Comparison of ENCODE assay signal across 29 mouse cellular contexts in the genomic region with DNA sequence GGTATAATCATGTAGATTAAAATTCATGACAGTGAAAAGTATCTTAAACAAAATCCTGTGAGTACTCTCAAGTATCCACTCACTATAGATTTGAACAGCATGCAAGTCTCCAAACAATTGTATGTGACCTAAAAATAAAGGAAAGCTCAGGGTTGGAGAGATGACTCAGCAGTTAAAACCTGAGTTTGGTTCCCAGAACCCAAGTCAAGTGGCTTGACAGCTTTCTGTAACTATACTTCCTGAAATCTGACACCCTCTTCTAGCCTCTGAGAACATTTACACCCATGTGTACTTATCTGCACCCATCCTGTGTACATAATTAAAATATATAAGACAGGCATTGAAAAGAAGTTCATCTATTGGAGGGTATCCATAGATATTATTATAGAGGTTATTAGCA.
DNase-seq lines count a peak whose midpoint lies in the region; ATAC-seq and TF ChIP-seq lines count a peak whose summit lies in the region.
"Had no signal": no experiment of that assay in that cellular context is flagged by ENCODE, and none has a peak within 500 bp of the region (broad histone marks: within the 10 kb centered on the region; RNA-seq: fewer than 3 reads in every experiment).

No protein-coding gene starts in this region.

- no peak overlapping the region for H3K4me3 ChIP-seq in lung, postnatal 0 days (ENCODE audit: low read depth, low read length)
- H3K4me3 ChIP-seq in G1E (ENCODE audit: low read depth, low read length): no peak overlapping the region
- H3K4me3 ChIP-seq in hindbrain, embryonic 11.5 days (ENCODE audit: low read depth, low read length): no peak overlapping the region
- H3K4me3 ChIP-seq: embryonic facial prominence, embryonic 12.5 days; heart, embryonic 10.5 days; heart, embryonic 15.5 days; hindbrain, embryonic 15.5 days; layer of hippocampus, adult 2 months; liver, embryonic 12.5 days; megakaryocyte, embryonic 14.5 days had no signal

- no peak overlapping the region for H3K4me2 ChIP-seq in lung, postnatal 0 days (replicated peaks; ENCODE audit: low read depth, low read length)
- H3K4me2 ChIP-seq in hindbrain, embryonic 11.5 days (replicated peaks; ENCODE audit: low read depth, low read length): no peak overlapping the region
- H3K4me2 ChIP-seq: embryonic facial prominence, embryonic 12.5 days; heart, embryonic 15.5 days; hindbrain, embryonic 15.5 days; liver, embryonic 12.5 days had no signal

- intact Hi-C loops in heart, postnatal 36 days (cut with DNase I): no loop called here

- peak; percentile 66 for DNase-seq in lung, postnatal 0 days (ENCODE audit: low spot score)
- no peak for DNase-seq in lung, postnatal 10 days
- no peak for DNase-seq in G1E (ENCODE audit: low spot score)
- no peak for DNase-seq in hindbrain, embryonic 11.5 days (ENCODE audit: low spot score)
- DNase-seq in heart, postnatal 36 days: no peak
- no peak for DNase-seq in cerebellum, postnatal 14 days
- DNase-seq: adrenal gland, adult 2 months; B cell, adult 2 months; cerebellum, adult 8-10 months; cerebellum, postnatal 36 days; gastrocnemius, postnatal 25 days; heart, adult 11 months; heart, postnatal 4 days; kidney, adult 11 months; kidney, postnatal 25 days; left cerebral cortex, postnatal 4 days; liver, postnatal 0 days; thymus, adult 2 months; thymus, postnatal 4 days had no signal

- no peak for TF ChIP-seq CTCF in lung, postnatal 0 days (IDR thresholded peaks at IDR 0.05)
- TF ChIP-seq CTCF in G1E (IDR thresholded peaks at IDR 0.05; ENCODE audit: low read depth, low read length): no peak

- no peaks in the 10 kb centered on the region for H3K4me1 ChIP-seq in lung, postnatal 0 days (ENCODE audit: insufficient read depth, low read depth, low read length)
- no peaks in the 10 kb centered on the region for H3K4me1 ChIP-seq in G1E (ENCODE audit: insufficient read depth, low read depth, low read length)
- no peaks in the 10 kb centered on the region for H3K4me1 ChIP-seq in hindbrain, embryonic 11.5 days (replicated peaks; ENCODE audit: control insufficient read depth, insufficient read depth, low read length)
- H3K4me1 ChIP-seq: embryonic facial prominence, embryonic 12.5 days; heart, embryonic 10.5 days; heart, embryonic 15.5 days; hindbrain, embryonic 15.5 days; liver, embryonic 12.5 days had no signal

- H3K27me3 ChIP-seq in lung, postnatal 0 days (replicated peaks; ENCODE audit: insufficient read depth, low read length): no peaks in the 10 kb centered on the region
- H3K27me3 ChIP-seq in G1E (ENCODE audit: insufficient read depth, low read length): no peaks in the 10 kb centered on the region
- no peaks in the 10 kb centered on the region for H3K27me3 ChIP-seq in hindbrain, embryonic 11.5 days (ENCODE audit: control insufficient read depth, insufficient read depth, low read length)
- H3K27me3 ChIP-seq: embryonic facial prominence, embryonic 12.5 days; heart, embryonic 15.5 days; hindbrain, embryonic 15.5 days; liver, embryonic 12.5 days; megakaryocyte, embryonic 14.5 days had no signal

- H3K9me3 ChIP-seq in lung, postnatal 0 days (ENCODE audit: low read length): no peaks in the 10 kb centered on the region
- H3K9me3 ChIP-seq in G1E (replicated peaks): no peaks in the 10 kb centered on the region
- H3K9me3 ChIP-seq in hindbrain, embryonic 11.5 days (ENCODE audit: control insufficient read depth, low read length): no peaks in the 10 kb centered on the region
- H3K9me3 ChIP-seq: embryonic facial prominence, embryonic 12.5 days; heart, embryonic 10.5 days; heart, embryonic 15.5 days; liver, embryonic 12.5 days had no signal

- H3K27ac ChIP-seq in lung, postnatal 0 days (ENCODE audit: low read length): no peak overlapping the region
- H3K27ac ChIP-seq in hindbrain, embryonic 11.5 days (ENCODE audit: low read depth, low read length): no peak overlapping the region
- H3K27ac ChIP-seq: embryonic facial prominence, embryonic 12.5 days; heart, embryonic 10.5 days; heart, embryonic 15.5 days; hindbrain, embryonic 15.5 days; liver, embryonic 12.5 days had no signal

- ATAC-seq in lung, postnatal 0 days: peak; percentile 74
- ATAC-seq in G1E (ENCODE audit: extremely low read depth, insufficient number of reproducible peaks, low FRiP score, poor library complexity, severe bottlenecking): peak; percentile 17; the same call in 1 of the 2 replicates
- peak; percentile 53 for ATAC-seq in hematopoietic stem cell, adult 5-6 weeks (replicated peaks in 1 of 2; ENCODE audit: insufficient read depth in 1 of 2, low FRiP score in 2 of 2, low TSS enrichment in 1 of 2, low read depth in 1 of 2, poor library complexity in 2 of 2, severe bottlenecking in 2 of 2)
- no peak for ATAC-seq in hindbrain, embryonic 11.5 days (ENCODE audit: low FRiP score)
- ATAC-seq: activated CD4-positive, CD25-positive, alpha-beta regulatory T cell, adult 4 months; inflammation-experienced regulatory T-cells, adult 6 months; liver, embryonic 12.5 days; liver, postnatal 0 days had no signal

- no peaks in the 10 kb centered on the region for H3K36me3 ChIP-seq in lung, postnatal 0 days (ENCODE audit: insufficient read depth, low read length)
- no peaks in the 10 kb centered on the region for H3K36me3 ChIP-seq in G1E (replicated peaks)
- no peaks in the 10 kb centered on the region for H3K36me3 ChIP-seq in hindbrain, embryonic 11.5 days (ENCODE audit: control insufficient read depth, insufficient read depth, low read length)
- H3K36me3 ChIP-seq: embryonic facial prominence, embryonic 12.5 days; heart, embryonic 10.5 days; heart, embryonic 15.5 days; hindbrain, embryonic 15.5 days; liver, embryonic 12.5 days had no signal

- TF ChIP-seq EP300 in lung, postnatal 0 days (IDR thresholded peaks at IDR 0.05): no peak

- no peak overlapping the region for H3K9ac ChIP-seq in lung, postnatal 0 days (replicated peaks; ENCODE audit: low read depth)
- no peak overlapping the region for H3K9ac ChIP-seq in hindbrain, embryonic 11.5 days (ENCODE audit: low read depth, low read length)
- H3K9ac ChIP-seq: embryonic facial prominence, embryonic 12.5 days; heart, embryonic 15.5 days; hindbrain, embryonic 15.5 days; liver, embryonic 12.5 days; liver, postnatal 0 days had no signal
